Mouse (Mus musculus) C2C12 (cell line): ENCODE data around the gene Dcaf7.

Experiments
- CTCF ChIP-seq: IDR thresholded peaks from one replicate; pipeline ENCODE4 v1.5.1; 2011; ENCODE audit not compliant: control insufficient read depth, insufficient read depth, insufficient read length
- MAX ChIP-seq: IDR thresholded peaks from one replicate; pipeline ENCODE4 v1.6.1; 2011; ENCODE audit warnings: mild to moderate bottlenecking, control low read depth
- USF1 ChIP-seq: IDR thresholded peaks from one replicate; pipeline ENCODE4 v1.6.1; 2011; ENCODE audit warnings: low read depth, mild to moderate bottlenecking, control low read depth, moderate library complexity

GRCm38 (mm10) chr11:106045780-106046179 lies 9.1 kb downstream of the Dcaf7 start:
- no peak for TF ChIP-seq USF1
- TF ChIP-seq CTCF: no peak
- no peak for TF ChIP-seq MAX
